Mouse (Mus musculus) heart, embryonic 13.5 days (tissue): Measurements from ENCODE around the gene Cdhr3. TPM values are rescaled to one million over a fixed set of nuclear protein-coding genes. Genes with fewer than 3 reads are reported as not detected.
A peak's percentile ranks its signal among the peaks of the same experiment; 100 is the strongest.

Source experiments
- ATAC-seq: fragments of 200-750 bp; cut with Nextera tagmentation; 2 replicates; pipeline ENCODE4 v1.8.0; 2017; ENCODE audit warnings: moderate TSS enrichment; ENCODE audit not compliant: insufficient number of reproducible peaks, low FRiP score, low TSS enrichment; ENCODE audit errors: extremely low read depth
- H3K27ac ChIP-seq: fragments of 300-500 bp; sonication (generic); replicated peaks from 2 replicates; pipeline ENCODE4 v1.5.1; 2015; ENCODE audit warnings: moderate library complexity, mild to moderate bottlenecking, inconsistent platforms
- H3K27me3 ChIP-seq: fragments of 300-500 bp; sonication (generic); replicated peaks from 2 replicates; pipeline ENCODE4 v1.6.1; 2015; ENCODE audit warnings: mild to moderate bottlenecking, inconsistent platforms
- H3K36me3 ChIP-seq: fragments of 300-500 bp; sonication (generic); 2 replicates; pipeline ENCODE4 v1.6.1; 2015; ENCODE audit warnings: mild to moderate bottlenecking, inconsistent platforms
- H3K4me1 ChIP-seq: fragments of 300-500 bp; sonication (generic); 2 replicates; pipeline ENCODE4 v1.6.1; 2015; ENCODE audit warnings: inconsistent platforms
- H3K4me2 ChIP-seq: fragments of 300-500 bp; sonication (generic); 2 replicates; pipeline ENCODE4 v1.6.1; 2015; ENCODE audit warnings: inconsistent platforms, mild to moderate bottlenecking, moderate library complexity
- H3K4me3 ChIP-seq: fragments of 300-500 bp; sonication (generic); 2 replicates; pipeline ENCODE4 v1.5.1; 2015; ENCODE audit warnings: moderate library complexity, mild to moderate bottlenecking, inconsistent platforms
- H3K9ac ChIP-seq: fragments of 300-500 bp; sonication (generic); 2 replicates; pipeline ENCODE4 v1.6.1; 2015; ENCODE audit warnings: inconsistent platforms, mild to moderate bottlenecking, moderate library complexity
- H3K9me3 ChIP-seq: fragments of 300-500 bp; sonication (generic); 2 replicates; pipeline ENCODE4 v1.6.1; 2016; ENCODE audit warnings: inconsistent platforms
- WGBS: fragments of 180-500 bp; shearing (Covaris S2); methylation state at CpG from one replicate; pipeline ENCODE4 v1.1.7; 2015; ENCODE audit warnings: mixed read lengths; 5-methylcytosine and 5-hydroxymethylcytosine counted together
- polyA plus RNA-seq: library from polyadenylated mRNA; unstranded; fragments of >200 nt; fragmentation: Nextera tagmentation; extraction: Ambion mirVana; gene quantifications from 2 replicates; pipeline ENCODE4 v1.2.1, GENCODE M21; 2015

The Cdhr3 gene
- polyA plus RNA-seq, 1 experiment from 2014 or later: 0.17 TPM

DNA sequence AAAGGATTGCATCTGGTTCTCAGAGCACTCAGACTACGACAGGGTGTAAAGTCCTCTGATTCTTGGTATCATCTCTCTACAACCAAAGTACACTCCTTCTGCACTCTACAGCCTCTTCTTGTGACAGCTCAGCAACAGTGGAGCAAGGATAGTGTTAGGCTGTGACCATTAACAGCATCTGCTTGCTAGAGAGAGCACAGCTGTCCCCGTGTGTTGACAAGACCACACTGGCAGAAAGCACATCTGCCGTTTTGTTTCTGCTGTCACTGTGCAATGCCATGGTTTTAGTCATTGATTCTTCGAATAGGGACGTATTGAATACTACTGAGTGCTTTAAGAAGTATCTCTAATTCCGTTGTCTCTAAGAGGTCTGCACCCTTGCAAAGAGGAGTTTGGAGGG, 36.6 kb downstream of the Cdhr3 start:
- no peak for ATAC-seq
- no peak overlapping the region for H3K9ac ChIP-seq
- H3K4me3 ChIP-seq: no peak overlapping the region
- H3K36me3 ChIP-seq: no peaks in the 10 kb centered on the region
- H3K27me3 ChIP-seq: 0 out of 2 replicates have a peak, but pooled peaks cover 3% of the 10 kb centered on the region
- 68% methylated on average over 6 of the region's 6 CpGs for WGBS
- H3K4me2 ChIP-seq: no peak overlapping the region
- H3K27ac ChIP-seq: no peak overlapping the region
- H3K4me1 ChIP-seq: peaks cover 17% of the 10 kb centered on the region
- no peaks in the 10 kb centered on the region for H3K9me3 ChIP-seq

DNA sequence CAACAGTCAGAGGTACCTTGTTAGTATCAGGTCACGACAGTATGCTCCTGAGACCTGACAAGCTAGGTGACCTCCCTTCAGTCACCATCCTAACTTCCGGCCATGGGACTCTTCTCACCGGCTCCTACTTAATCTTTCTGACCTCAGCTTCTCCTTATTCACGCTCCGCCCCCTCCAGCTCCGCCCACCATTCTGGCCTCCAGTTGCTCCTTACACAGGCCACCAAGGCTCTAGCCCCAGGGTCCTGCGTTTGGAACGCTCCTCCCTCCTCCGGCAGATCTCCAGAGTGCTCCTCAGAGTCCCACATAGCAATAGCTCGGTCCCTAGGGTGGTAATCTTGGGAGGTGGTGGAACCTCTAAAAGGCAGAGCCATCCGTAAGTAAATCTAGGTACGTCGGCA, 38.9 kb downstream of the Cdhr3 start:
- 63% methylated on average over 13 of the region's 13 CpGs for WGBS

DNA sequence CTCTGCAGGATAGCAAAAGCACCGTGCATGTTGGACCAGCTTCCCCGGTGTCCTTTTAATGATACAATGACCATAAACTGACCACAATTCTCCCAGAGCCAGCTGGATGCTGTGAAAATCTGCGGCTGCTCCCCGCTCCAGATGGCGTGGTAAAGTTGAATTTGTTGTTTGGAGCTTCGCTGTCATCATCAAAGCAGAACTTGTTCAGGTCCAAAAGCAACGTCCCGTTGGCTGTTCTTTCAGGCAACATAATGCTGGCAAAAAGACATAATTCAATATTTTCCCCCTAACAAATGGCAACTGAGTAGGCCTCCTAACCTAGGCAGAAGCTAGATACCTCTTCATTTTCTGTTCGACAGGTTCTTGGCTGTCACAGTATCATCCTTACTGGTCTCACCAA, 39.4 kb downstream of the Cdhr3 start:
- WGBS: 80% methylated on average over 9 of the region's 9 CpGs
- Histone ChIP-seq H3K27ac (no peak overlapping the region), H3K4me3 (no peak overlapping the region), H3K27me3 (0 out of 2 replicates have a peak, but pooled peaks cover 3% of the 10 kb centered on the region), H3K9ac (no peak overlapping the region), H3K9me3 (no peaks in the 10 kb centered on the region), H3K4me2 (no peak overlapping the region), H3K36me3 (no peaks in the 10 kb centered on the region), H3K4me1 (peaks cover 17% of the 10 kb centered on the region)
- no peak for ATAC-seq

More for the DNA sequence above, 38.9 kb downstream of the Cdhr3 start:
- Histone ChIP-seq H3K4me3 (no peak overlapping the region), H3K9ac (no peak overlapping the region), H3K36me3 (no peaks in the 10 kb centered on the region), H3K27ac (no peak overlapping the region), H3K27me3 (0 out of 2 replicates have a peak, but pooled peaks cover 3% of the 10 kb centered on the region), H3K4me2 (no peak overlapping the region), H3K4me1 (peaks cover 17% of the 10 kb centered on the region), H3K9me3 (no peaks in the 10 kb centered on the region)
- no peak for ATAC-seq

DNA sequence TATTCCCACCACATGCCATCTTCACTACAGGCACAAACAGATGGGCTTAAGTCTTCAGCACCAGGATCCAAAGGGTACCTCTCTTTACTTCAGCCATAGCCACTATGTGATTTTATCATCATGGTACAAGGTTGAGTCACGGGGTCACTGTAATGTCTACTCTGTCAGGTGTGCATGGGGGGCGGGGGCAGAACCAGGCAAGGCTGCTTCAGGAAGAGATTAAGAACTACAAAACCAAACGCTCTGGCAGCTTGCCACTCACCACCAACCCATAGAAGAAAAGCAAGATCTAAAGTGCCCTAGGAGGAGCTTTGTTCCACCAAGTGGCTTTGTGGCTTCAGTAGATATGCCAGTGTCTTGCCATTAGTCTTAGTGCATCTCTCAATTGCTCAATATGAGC, 44.3 kb downstream of the Cdhr3 start:
- Histone ChIP-seq H3K36me3 (no peaks in the 10 kb centered on the region), H3K27ac (no peak overlapping the region), H3K27me3 (0 out of 2 replicates have a peak, but pooled peaks cover 3% of the 10 kb centered on the region), H3K4me3 (no peak overlapping the region), H3K4me1 (peaks cover 10% of the 10 kb centered on the region), H3K4me2 (no peak overlapping the region), H3K9ac (no peak overlapping the region), H3K9me3 (no peaks in the 10 kb centered on the region)
- 82% methylated on average over 3 of the region's 3 CpGs for WGBS
- ATAC-seq: no peak

DNA sequence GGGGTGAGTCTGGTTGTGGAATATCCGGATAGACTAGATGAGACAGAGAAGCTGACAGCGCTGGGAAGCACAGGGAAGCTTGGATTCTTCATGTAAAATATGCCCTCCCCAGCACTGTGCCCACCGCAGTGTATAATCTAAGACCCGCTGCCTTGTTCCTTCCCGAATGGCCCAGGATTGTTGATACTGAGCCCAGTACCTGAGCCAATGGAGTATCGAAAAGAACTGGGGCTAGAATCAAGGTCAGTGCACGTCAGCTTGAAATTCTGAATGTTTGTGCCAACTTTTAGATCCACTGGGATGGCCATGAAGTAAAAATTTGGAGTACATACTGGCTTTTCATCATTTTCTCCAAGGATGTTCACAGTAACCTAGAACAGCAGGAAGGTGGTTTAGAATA, 46.2 kb downstream of the Cdhr3 start:
- Histone ChIP-seq H3K36me3 (no peaks in the 10 kb centered on the region), H3K4me2 (no peak overlapping the region), H3K27ac (no peak overlapping the region), H3K4me3 (no peak overlapping the region), H3K9me3 (no peaks in the 10 kb centered on the region), H3K27me3 (no peaks in the 10 kb centered on the region), H3K4me1 (peaks cover 10% of the 10 kb centered on the region), H3K9ac (no peak overlapping the region)
- ATAC-seq: no peak
- 78% methylated on average over 7 of the region's 7 CpGs for WGBS

DNA sequence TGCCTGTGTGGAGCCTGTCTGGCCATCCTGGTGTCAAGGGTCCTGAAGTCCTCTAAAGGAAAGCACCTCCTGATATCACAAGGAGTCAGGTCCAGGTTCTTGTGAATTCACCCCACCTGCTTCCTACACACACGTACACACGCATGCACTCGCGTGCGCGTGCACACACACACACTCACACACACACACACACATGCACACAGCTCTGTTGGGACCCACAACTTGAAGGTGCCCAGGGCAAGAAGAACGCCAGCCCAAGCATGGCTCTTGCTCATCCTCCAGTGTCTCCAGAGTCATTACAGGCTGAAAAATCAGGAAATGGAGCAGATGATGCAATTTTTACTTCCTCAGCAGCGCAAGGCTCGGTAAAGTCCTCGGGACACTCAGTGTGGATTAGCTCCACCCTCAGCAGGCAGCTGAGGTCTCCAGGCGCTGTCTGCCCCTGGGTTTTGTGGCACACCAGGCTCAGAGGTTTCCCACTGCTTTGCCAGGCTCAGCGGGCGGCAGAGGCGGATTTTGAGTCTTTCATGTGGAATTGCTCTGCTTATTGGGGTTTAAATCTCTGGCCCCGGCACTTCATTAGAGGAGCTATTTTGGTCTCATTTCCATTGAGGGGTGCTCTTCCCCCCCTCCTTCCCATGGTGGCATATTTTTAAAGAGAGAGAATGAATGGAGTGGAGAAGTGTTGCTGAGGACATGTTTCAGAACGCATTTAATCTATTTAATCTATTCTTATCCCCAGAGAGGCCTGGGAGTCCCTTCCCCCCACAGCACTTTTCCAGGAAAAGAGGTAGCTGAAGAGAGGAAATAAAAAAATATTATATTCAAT, 46.9 kb downstream of the Cdhr3 start:
- Histone ChIP-seq H3K36me3 (no peaks in the 10 kb centered on the region), H3K27ac (no peak overlapping the region), H3K4me3 (no peak overlapping the region), H3K4me2 (peak overlapping the region; percentile 48), H3K4me1 (peaks cover 10% of the 10 kb centered on the region), H3K9me3 (no peaks in the 10 kb centered on the region), H3K27me3 (no peaks in the 10 kb centered on the region), H3K9ac (peak overlapping the region; percentile 47)
- 40% methylated on average over 16 of the region's 16 CpGs for WGBS
- no peak for ATAC-seq

DNA sequence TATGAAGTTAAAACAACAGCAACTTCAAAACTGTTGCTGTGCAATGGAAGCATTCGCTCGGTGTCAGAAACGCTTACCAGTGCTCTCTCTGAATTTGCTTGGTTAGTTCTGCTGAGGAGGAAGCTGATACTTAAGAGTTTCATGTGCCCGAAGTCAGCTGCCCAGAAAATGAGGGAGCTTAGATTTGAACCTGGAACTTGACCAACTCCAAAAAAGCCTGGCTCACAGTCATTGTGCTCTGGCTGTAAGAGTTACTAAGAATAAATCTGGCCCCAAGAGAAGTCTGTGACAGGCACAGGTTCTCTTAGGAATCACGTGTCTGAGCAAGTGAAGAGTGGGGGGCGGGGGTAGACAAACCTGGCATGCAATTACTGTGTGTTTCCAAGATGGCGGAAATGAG, 51.2 kb downstream of the Cdhr3 start:
- H3K4me1 ChIP-seq: peaks cover 10% of the 10 kb centered on the region
- no peak overlapping the region for H3K27ac ChIP-seq
- no peaks in the 10 kb centered on the region for H3K9me3 ChIP-seq
- H3K9ac ChIP-seq: no peak overlapping the region
- ATAC-seq: no peak
- H3K36me3 ChIP-seq: no peaks in the 10 kb centered on the region
- no peaks in the 10 kb centered on the region for H3K27me3 ChIP-seq
- whole genome bisulfite sequencing: 73% methylated on average over 7 of the region's 7 CpGs
- no peak overlapping the region for H3K4me2 ChIP-seq
- H3K4me3 ChIP-seq: no peak overlapping the region

DNA sequence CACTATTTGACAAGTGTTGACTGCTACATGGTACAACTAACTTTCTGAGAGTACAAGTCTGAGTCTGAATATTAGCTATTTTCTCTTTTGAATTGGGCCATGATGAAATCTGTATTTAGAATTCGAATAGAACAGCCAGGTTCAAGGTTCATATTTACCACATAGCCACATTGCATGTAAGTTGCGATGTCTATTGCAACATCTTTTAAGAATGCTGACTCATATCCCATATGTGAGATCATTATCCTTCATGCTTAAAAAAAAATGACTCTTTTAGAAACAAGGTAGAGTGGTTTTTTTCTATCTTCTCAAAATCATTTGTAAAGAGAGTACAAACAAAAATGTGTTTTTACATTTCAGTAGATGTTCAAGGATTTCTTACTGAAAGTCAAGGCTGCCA, 51.9 kb downstream of the Cdhr3 start:
- no peaks in the 10 kb centered on the region for H3K36me3 ChIP-seq
- no peaks in the 10 kb centered on the region for H3K27me3 ChIP-seq
- H3K4me1 ChIP-seq: peaks cover 11% of the 10 kb centered on the region
- ATAC-seq: no peak
- WGBS: 69% methylated on average over 2 of the region's 2 CpGs
- H3K27ac ChIP-seq: no peak overlapping the region
- H3K9me3 ChIP-seq: no peaks in the 10 kb centered on the region
- H3K4me2 ChIP-seq: no peak overlapping the region
- no peak overlapping the region for H3K9ac ChIP-seq
- H3K4me3 ChIP-seq: no peak overlapping the region

DNA sequence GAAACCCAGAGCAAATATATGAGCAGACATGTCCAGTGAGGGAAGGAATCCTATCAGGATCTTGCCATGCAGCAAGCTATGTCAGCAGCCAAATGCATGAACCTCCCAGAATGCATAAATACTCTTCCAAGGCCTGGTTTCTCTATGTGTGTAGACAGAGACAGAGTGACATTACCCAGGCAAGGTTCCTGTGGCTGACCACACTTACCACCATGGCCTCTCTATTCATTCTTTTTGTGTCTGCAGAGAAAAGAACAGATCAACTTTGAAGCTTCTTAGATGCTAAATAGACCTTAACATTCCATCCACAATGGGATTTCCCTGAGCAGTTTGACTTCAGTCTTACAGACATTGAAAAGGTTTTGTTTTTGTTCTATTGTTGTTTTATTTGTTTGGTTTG, 54.0 kb downstream of the Cdhr3 start:
- Histone ChIP-seq H3K36me3 (no peaks in the 10 kb centered on the region), H3K4me1 (peaks cover 27% of the 10 kb centered on the region), H3K4me2 (no peak overlapping the region), H3K9me3 (no peaks in the 10 kb centered on the region), H3K27ac (no peak overlapping the region), H3K27me3 (no peaks in the 10 kb centered on the region), H3K9ac (no peak overlapping the region), H3K4me3 (no peak overlapping the region)
- ATAC-seq: no peak

DNA sequence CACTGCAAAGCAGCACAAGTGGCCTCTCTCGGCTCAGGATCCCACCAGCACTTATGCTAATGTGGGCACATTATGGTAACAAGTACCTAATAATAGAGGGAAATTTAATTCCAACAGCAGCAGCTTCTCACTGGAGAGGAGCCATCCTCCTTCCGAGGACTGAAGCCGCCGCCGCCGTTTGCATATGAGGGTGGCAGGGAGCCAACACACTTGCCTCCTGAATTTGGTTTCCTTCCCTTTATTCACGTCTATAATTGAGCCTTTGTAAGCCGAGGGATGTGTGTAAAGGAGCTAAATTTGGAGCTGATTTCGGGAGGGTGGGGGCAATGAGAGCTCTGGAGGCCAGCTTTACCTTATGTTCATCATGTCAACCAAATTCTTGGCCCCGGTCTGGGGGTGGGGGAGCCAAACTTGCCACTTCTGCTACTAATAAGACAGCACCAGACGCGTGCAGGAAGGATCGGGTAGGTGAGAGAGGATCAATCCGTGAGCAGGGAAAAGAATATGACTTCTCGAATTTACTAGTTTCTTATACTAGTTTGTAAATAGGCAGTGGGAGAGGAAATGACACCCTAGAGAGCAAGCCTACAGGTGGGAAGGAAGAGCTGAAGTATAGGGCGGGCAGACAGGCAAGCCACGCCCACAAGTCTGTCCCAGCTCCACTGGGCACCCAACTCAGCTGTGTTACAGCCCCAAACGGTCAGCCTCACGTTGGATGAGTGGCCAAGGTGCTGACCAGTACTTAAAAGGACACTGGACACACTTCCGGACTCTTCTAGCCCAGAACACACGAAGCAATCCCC, 56.8 kb downstream of the Cdhr3 start:
- ATAC-seq: no peak
- H3K27me3 ChIP-seq: 0 out of 2 replicates have a peak, but pooled peaks cover 4% of the 10 kb centered on the region
- peak overlapping the region; percentile 29 for H3K4me3 ChIP-seq
- H3K27ac ChIP-seq: peak overlapping the region; percentile 32; the same call in 1 of the 2 replicates
- H3K9ac ChIP-seq: peak overlapping the region; percentile 64
- no peaks in the 10 kb centered on the region for H3K36me3 ChIP-seq
- H3K9me3 ChIP-seq: no peaks in the 10 kb centered on the region
- peaks cover 27% of the 10 kb centered on the region for H3K4me1 ChIP-seq
- peak overlapping the region; percentile 66 for H3K4me2 ChIP-seq
- 17% methylated on average over 21 of the region's 21 CpGs for WGBS

DNA sequence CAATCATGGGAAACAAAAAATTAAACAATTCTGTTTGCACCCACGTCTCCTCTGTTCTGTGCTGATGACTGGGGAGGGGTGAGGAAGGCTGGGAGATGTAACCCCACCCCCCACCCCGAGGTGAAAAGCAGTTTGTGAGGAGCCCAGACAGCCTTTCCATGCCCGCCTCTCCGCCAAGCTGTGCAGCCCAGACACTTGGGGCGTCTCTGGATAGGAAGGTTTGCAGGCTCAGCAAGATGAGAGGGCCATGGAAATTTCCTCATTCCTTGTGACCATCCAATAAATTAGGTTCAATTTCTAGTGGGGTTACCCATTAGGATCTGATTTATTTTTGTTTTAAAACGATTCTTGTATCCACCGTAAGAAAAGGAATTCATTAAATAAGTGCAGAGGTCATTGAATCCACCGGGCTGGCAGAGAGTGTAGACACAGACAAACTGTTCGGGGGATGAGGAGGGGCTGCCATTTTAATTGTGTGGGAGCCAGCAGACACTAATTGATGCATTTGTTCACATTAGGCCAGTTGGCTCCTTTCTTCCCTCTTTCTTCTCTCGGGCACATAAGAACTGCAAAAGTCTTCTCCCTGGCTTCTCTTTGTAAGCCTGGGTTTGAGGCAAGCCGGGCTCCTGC, 57.5 kb downstream of the Cdhr3 start:
- 51% methylated on average over 11 of the region's 11 CpGs for WGBS
- H3K36me3 ChIP-seq: no peaks in the 10 kb centered on the region
- H3K27ac ChIP-seq: peak overlapping the region; percentile 32; the same call in 1 of the 2 replicates
- peaks cover 7% of the 10 kb centered on the region; the same call in 1 of the 2 replicates for H3K27me3 ChIP-seq
- peaks cover 27% of the 10 kb centered on the region for H3K4me1 ChIP-seq
- H3K4me3 ChIP-seq: peak overlapping the region; percentile 29
- H3K9me3 ChIP-seq: no peaks in the 10 kb centered on the region
- no peak for ATAC-seq
- peak overlapping the region; percentile 66 for H3K4me2 ChIP-seq
- H3K9ac ChIP-seq: peak overlapping the region; percentile 64
